Mouse (Mus musculus): ENCODE measurements around the gene Rpl26. TPM values are rescaled to one million over a fixed set of nuclear protein-coding genes. Genes with fewer than 3 reads are reported as not detected.

Gene Rpl26
- polyA plus RNA-seq, 1 experiment from 2014 or later = 508 TPM

GRCm38 (mm10) chr11:68862260-68862659 lies 39.1 kb upstream of the Rpl26 start:
- no peak overlapping the region for H3K27ac ChIP-seq (ENCODE audit: low read length)
- WGBS = 76% methylated on average over 2 of the region's 2 CpGs
- ATAC-seq = no peak
- H3K9ac ChIP-seq (ENCODE audit: low read depth, low read length) = no peak overlapping the region
- no peaks in the 10 kb centered on the region for H3K27me3 ChIP-seq (ENCODE audit: control insufficient read depth, insufficient read depth, low read depth, low read length)
- H3K36me3 ChIP-seq (ENCODE audit: control insufficient read depth, insufficient read depth, low read length) = no peaks in the 10 kb centered on the region
- no peaks in the 10 kb centered on the region for H3K4me1 ChIP-seq (ENCODE audit: control insufficient read depth, insufficient read depth, low read length)
- no peaks in the 10 kb centered on the region for H3K9me3 ChIP-seq (replicated peaks; ENCODE audit: control insufficient read depth, low read length, poor library complexity, severe bottlenecking)
- H3K4me3 ChIP-seq (ENCODE audit: low read depth, low read length) = no peak overlapping the region
- no peak overlapping the region for H3K4me2 ChIP-seq (ENCODE audit: low read length)

- H3K36me3 ChIP-seq (ENCODE audit: control insufficient read depth, insufficient read depth, low read length) = no peaks in the 10 kb centered on the region
- WGBS = 78% methylated on average over 4 of the region's 4 CpGs
- no peak for ATAC-seq
Measured at GRCm38 (mm10) chr11:68863631-68864091, 37.7 kb upstream of the Rpl26 start.

GRCm38 (mm10) chr11:68864544-68865189 lies 36.7 kb upstream of the Rpl26 start:
- no peak overlapping the region for H3K4me2 ChIP-seq (ENCODE audit: low read length)
- WGBS = 56% methylated on average over 9 of the region's 9 CpGs
- H3K9ac ChIP-seq (ENCODE audit: low read depth, low read length) = no peak overlapping the region
- no peak overlapping the region for H3K27ac ChIP-seq (ENCODE audit: low read length)
- no peak overlapping the region for H3K4me3 ChIP-seq (ENCODE audit: low read depth, low read length)
- no peaks in the 10 kb centered on the region for H3K9me3 ChIP-seq (replicated peaks; ENCODE audit: control insufficient read depth, low read length, poor library complexity, severe bottlenecking)
- no peaks in the 10 kb centered on the region for H3K36me3 ChIP-seq (ENCODE audit: control insufficient read depth, insufficient read depth, low read length)
- no peak for ATAC-seq
- no peaks in the 10 kb centered on the region for H3K4me1 ChIP-seq (ENCODE audit: control insufficient read depth, insufficient read depth, low read length)
- no peaks in the 10 kb centered on the region for H3K27me3 ChIP-seq (ENCODE audit: control insufficient read depth, insufficient read depth, low read depth, low read length)

More at GRCm38 (mm10) chr11:68863631-68864091, 37.7 kb upstream of the Rpl26 start:
- Histone ChIP-seq H3K27ac (ENCODE audit: low read length) (no peak overlapping the region), H3K4me2 (ENCODE audit: low read length) (no peak overlapping the region), H3K4me1 (ENCODE audit: control insufficient read depth, insufficient read depth, low read length) (no peaks in the 10 kb centered on the region), H3K9me3 (replicated peaks; ENCODE audit: control insufficient read depth, low read length, poor library complexity, severe bottlenecking) (no peaks in the 10 kb centered on the region), H3K27me3 (ENCODE audit: control insufficient read depth, insufficient read depth, low read depth, low read length) (no peaks in the 10 kb centered on the region), H3K9ac (ENCODE audit: low read depth, low read length) (no peak overlapping the region), H3K4me3 (ENCODE audit: low read depth, low read length) (no peak overlapping the region)

GRCm38 (mm10) chr11:68871277-68871676 lies 30.1 kb upstream of the Rpl26 start:
- no peak for ATAC-seq
- Histone ChIP-seq H3K4me1 (ENCODE audit: control insufficient read depth, insufficient read depth, low read length) (no peaks in the 10 kb centered on the region), H3K27me3 (ENCODE audit: control insufficient read depth, insufficient read depth, low read depth, low read length) (no peaks in the 10 kb centered on the region), H3K27ac (ENCODE audit: low read length) (no peak overlapping the region), H3K4me2 (ENCODE audit: low read length) (no peak overlapping the region), H3K4me3 (ENCODE audit: low read depth, low read length) (no peak overlapping the region), H3K36me3 (ENCODE audit: control insufficient read depth, insufficient read depth, low read length) (no peaks in the 10 kb centered on the region), H3K9me3 (replicated peaks; ENCODE audit: control insufficient read depth, low read length, poor library complexity, severe bottlenecking) (no peaks in the 10 kb centered on the region), H3K9ac (ENCODE audit: low read depth, low read length) (no peak overlapping the region)
- 85% methylated on average over 9 of the region's 9 CpGs for whole genome bisulfite sequencing

- WGBS = 75% methylated on average over 6 of the region's 6 CpGs
Measured at GRCm38 (mm10) chr11:68871748-68872147, 29.6 kb upstream of the Rpl26 start, which contains the start of gene Ndel1. Gene Ndel1 (minus strand): TSS chr11:68871858.

GRCm38 (mm10) chr11:68874841-68875240 lies 26.5 kb upstream of the Rpl26 start:
- Histone ChIP-seq H3K4me1 (ENCODE audit: control insufficient read depth, insufficient read depth, low read length) (no peaks in the 10 kb centered on the region), H3K4me2 (ENCODE audit: low read length) (no peak overlapping the region), H3K9ac (ENCODE audit: low read depth, low read length) (no peak overlapping the region), H3K9me3 (replicated peaks; ENCODE audit: control insufficient read depth, low read length, poor library complexity, severe bottlenecking) (no peaks in the 10 kb centered on the region), H3K27me3 (ENCODE audit: control insufficient read depth, insufficient read depth, low read depth, low read length) (no peaks in the 10 kb centered on the region), H3K36me3 (ENCODE audit: control insufficient read depth, insufficient read depth, low read length) (no peaks in the 10 kb centered on the region), H3K4me3 (ENCODE audit: low read depth, low read length) (no peak overlapping the region), H3K27ac (ENCODE audit: low read length) (no peak overlapping the region)
- ATAC-seq = no peak
- WGBS = 0% methylated on average over 2 of the region's 2 CpGs

More at GRCm38 (mm10) chr11:68871748-68872147, 29.6 kb upstream of the Rpl26 start, which contains the start of gene Ndel1:
- H3K9me3 ChIP-seq (replicated peaks; ENCODE audit: control insufficient read depth, low read length, poor library complexity, severe bottlenecking) = no peaks in the 10 kb centered on the region
- H3K4me3 ChIP-seq (ENCODE audit: low read depth, low read length) = no peak within 1 kb of the TSS
- H3K9ac ChIP-seq (ENCODE audit: low read depth, low read length) = no peak within 1 kb of the TSS
- no peaks in the 10 kb centered on the region for H3K36me3 ChIP-seq (ENCODE audit: control insufficient read depth, insufficient read depth, low read length)
- H3K4me1 ChIP-seq (ENCODE audit: control insufficient read depth, insufficient read depth, low read length) = no peaks in the 10 kb centered on the region
- H3K4me2 ChIP-seq (ENCODE audit: low read length) = no peak within 1 kb of the TSS
- no peak for ATAC-seq
- no peaks in the 10 kb centered on the region for H3K27me3 ChIP-seq (ENCODE audit: control insufficient read depth, insufficient read depth, low read depth, low read length)
- no peak within 1 kb of the TSS for H3K27ac ChIP-seq (ENCODE audit: low read length)

- Histone ChIP-seq H3K27ac (ENCODE audit: low read length) (no peak overlapping the region), H3K4me3 (ENCODE audit: low read depth, low read length) (no peak overlapping the region), H3K9me3 (replicated peaks; ENCODE audit: control insufficient read depth, low read length, poor library complexity, severe bottlenecking) (no peaks in the 10 kb centered on the region), H3K4me1 (ENCODE audit: control insufficient read depth, insufficient read depth, low read length) (no peaks in the 10 kb centered on the region), H3K27me3 (ENCODE audit: control insufficient read depth, insufficient read depth, low read depth, low read length) (no peaks in the 10 kb centered on the region), H3K9ac (ENCODE audit: low read depth, low read length) (no peak overlapping the region), H3K36me3 (ENCODE audit: control insufficient read depth, insufficient read depth, low read length) (no peaks in the 10 kb centered on the region), H3K4me2 (ENCODE audit: low read length) (no peak overlapping the region)
- 96% methylated on average over 5 of the region's 5 CpGs for WGBS
- ATAC-seq = no peak
Measured at GRCm38 (mm10) chr11:68878811-68879210, 22.6 kb upstream of the Rpl26 start.

GRCm38 (mm10) chr11:68882107-68882506 lies 19.3 kb upstream of the Rpl26 start:
- H3K36me3 ChIP-seq (ENCODE audit: control insufficient read depth, insufficient read depth, low read length) = no peaks in the 10 kb centered on the region
- H3K4me2 ChIP-seq (ENCODE audit: low read length) = no peak overlapping the region
- 24% methylated on average over 14 of the region's 14 CpGs for WGBS
- no peak overlapping the region for H3K27ac ChIP-seq (ENCODE audit: low read length)
- H3K4me3 ChIP-seq (ENCODE audit: low read depth, low read length) = no peak overlapping the region
- no peaks in the 10 kb centered on the region for H3K27me3 ChIP-seq (ENCODE audit: control insufficient read depth, insufficient read depth, low read depth, low read length)
- no peak for ATAC-seq
- H3K9ac ChIP-seq (ENCODE audit: low read depth, low read length) = no peak overlapping the region
- H3K4me1 ChIP-seq (ENCODE audit: control insufficient read depth, insufficient read depth, low read length) = no peaks in the 10 kb centered on the region
- H3K9me3 ChIP-seq (replicated peaks; ENCODE audit: control insufficient read depth, low read length, poor library complexity, severe bottlenecking) = no peaks in the 10 kb centered on the region

- ATAC-seq = no peak
Measured at GRCm38 (mm10) chr11:68883843-68884242, 17.5 kb upstream of the Rpl26 start.

More at GRCm38 (mm10) chr11:68883843-68884242, 17.5 kb upstream of the Rpl26 start:
- H3K27ac ChIP-seq (ENCODE audit: low read length) = no peak overlapping the region
- no peaks in the 10 kb centered on the region for H3K4me1 ChIP-seq (ENCODE audit: control insufficient read depth, insufficient read depth, low read length)
- H3K36me3 ChIP-seq (ENCODE audit: control insufficient read depth, insufficient read depth, low read length) = no peaks in the 10 kb centered on the region
- no peaks in the 10 kb centered on the region for H3K27me3 ChIP-seq (ENCODE audit: control insufficient read depth, insufficient read depth, low read depth, low read length)
- no peaks in the 10 kb centered on the region for H3K9me3 ChIP-seq (replicated peaks; ENCODE audit: control insufficient read depth, low read length, poor library complexity, severe bottlenecking)
- H3K4me2 ChIP-seq (ENCODE audit: low read length) = no peak overlapping the region
- H3K4me3 ChIP-seq (ENCODE audit: low read depth, low read length) = no peak overlapping the region
- 74% methylated on average over 2 of the region's 2 CpGs for WGBS
- H3K9ac ChIP-seq (ENCODE audit: low read depth, low read length) = no peak overlapping the region
